Mouse (Mus musculus): ENCODE data around the gene Tcf7l1. TPM values are rescaled to one million over a fixed set of nuclear protein-coding genes. Genes with fewer than 3 reads are reported as not detected.

Gene Tcf7l1
- polyA plus RNA-seq, 1 experiment from 2014 or later: 5.3 TPM

DNA sequence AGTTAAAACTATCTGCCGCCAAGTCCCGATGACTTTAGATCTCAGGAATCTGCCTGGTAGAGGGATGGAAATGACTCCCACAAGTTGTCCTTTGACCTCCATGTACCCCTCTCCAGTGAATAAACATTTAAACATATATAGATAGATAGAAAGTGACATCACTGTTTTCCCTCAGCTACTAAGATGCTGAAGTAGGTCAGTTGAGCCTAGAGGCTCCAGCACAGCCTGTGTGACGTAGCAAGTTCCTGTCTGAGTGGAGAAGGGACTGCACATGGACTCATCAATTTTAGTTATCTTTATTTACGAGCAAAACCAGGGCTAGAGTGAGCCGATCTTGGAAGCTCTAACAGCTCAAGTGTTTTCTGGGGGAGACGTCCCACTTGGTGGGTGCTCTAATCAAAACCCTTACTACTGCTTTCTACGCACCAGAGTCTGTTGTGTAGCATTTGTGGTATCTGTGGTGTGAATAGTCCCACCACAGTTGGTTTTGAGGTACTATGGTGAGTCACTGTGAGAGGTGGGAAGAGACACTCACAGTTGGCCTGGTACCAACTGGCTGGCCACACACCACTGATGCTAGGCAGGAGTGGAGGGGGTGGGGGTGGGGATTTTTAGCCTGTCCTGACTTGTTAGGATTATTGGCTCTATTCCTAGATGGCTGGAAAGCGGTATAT, 129.2 kb downstream of the Tcf7l1 start:
- ATAC-seq (ENCODE audit: low read depth): peak; percentile 30; the same call in 1 of the 2 replicates
- no peak overlapping the region for H3K4me3 ChIP-seq (ENCODE audit: low read depth, low read length)
- H3K4me1 ChIP-seq (ENCODE audit: control insufficient read depth, low read depth, low read length): peaks cover 11% of the 10 kb centered on the region
- H3K9me3 ChIP-seq (replicated peaks; ENCODE audit: control insufficient read depth, low read length): no peaks in the 10 kb centered on the region
- H3K27me3 ChIP-seq (ENCODE audit: control insufficient read depth, insufficient read depth, low read depth, low read length): no peaks in the 10 kb centered on the region
- H3K4me2 ChIP-seq (ENCODE audit: low read depth, low read length): no peak overlapping the region
- no peak overlapping the region for H3K27ac ChIP-seq (ENCODE audit: low read length)
- no peaks in the 10 kb centered on the region for H3K36me3 ChIP-seq (ENCODE audit: control insufficient read depth, insufficient read depth)
- 38% methylated on average over 8 of the region's 8 CpGs for WGBS (ENCODE audit: insufficient replicate concordance)
- H3K9ac ChIP-seq (ENCODE audit: low read depth, low read length): no peak overlapping the region

DNA sequence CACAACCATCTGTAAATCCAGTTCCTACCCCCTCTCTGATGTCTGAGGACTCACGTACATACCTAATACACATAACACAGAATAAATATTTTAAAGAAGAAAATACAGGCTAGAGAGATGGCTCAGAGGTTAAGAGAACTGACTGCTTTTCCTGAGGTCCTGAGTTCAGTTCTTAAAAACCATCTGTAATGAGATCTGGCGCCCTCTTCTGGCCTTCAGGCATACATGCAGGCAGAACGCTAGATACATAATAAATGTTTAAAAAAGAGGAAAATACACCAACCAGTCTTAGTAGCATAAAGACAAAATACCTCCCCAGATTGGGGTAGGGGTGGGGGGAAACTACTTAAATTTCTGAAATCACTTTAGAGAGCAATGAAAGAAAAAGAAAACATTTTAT, 131.0 kb downstream of the Tcf7l1 start:
- Histone ChIP-seq H3K36me3 (ENCODE audit: control insufficient read depth, insufficient read depth) (no peaks in the 10 kb centered on the region), H3K9me3 (replicated peaks; ENCODE audit: control insufficient read depth, low read length) (no peaks in the 10 kb centered on the region), H3K27me3 (ENCODE audit: control insufficient read depth, insufficient read depth, low read depth, low read length) (no peaks in the 10 kb centered on the region), H3K9ac (ENCODE audit: low read depth, low read length) (no peak overlapping the region), H3K4me3 (ENCODE audit: low read depth, low read length) (no peak overlapping the region), H3K4me1 (ENCODE audit: control insufficient read depth, low read depth, low read length) (peaks cover 11% of the 10 kb centered on the region), H3K27ac (ENCODE audit: low read length) (no peak overlapping the region), H3K4me2 (ENCODE audit: low read depth, low read length) (no peak overlapping the region)
- ATAC-seq (ENCODE audit: low read depth): no peak
- 28% methylated on average over 3 of the region's 3 CpGs for whole genome bisulfite sequencing (ENCODE audit: insufficient replicate concordance)

DNA sequence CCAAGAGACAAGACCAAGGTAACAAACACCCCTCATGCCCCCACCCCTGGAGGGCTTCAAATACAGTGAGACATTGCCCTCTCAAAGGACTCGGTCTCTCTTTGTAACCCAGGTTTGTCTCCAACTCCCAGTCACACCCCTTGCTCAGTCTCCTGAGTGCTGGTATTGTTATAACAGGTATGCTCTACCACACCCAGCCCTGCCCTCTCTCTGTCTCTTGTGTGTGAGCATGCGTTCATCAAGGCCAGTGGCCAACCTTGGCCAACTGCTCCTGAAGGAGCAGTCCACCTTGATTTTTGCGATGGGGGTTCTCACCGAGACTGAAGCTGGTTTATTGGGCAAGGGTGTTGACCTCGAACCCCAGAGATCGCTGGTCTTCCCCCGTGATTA, 133.0 kb downstream of the Tcf7l1 start:
- no peak for ATAC-seq (ENCODE audit: low read depth)
- Histone ChIP-seq H3K4me3 (ENCODE audit: low read depth, low read length) (no peak overlapping the region), H3K27me3 (ENCODE audit: control insufficient read depth, insufficient read depth, low read depth, low read length) (no peaks in the 10 kb centered on the region), H3K27ac (ENCODE audit: low read length) (0 out of 2 replicates have a peak overlapping the region, but pooled peaks have one; percentile 6), H3K9me3 (replicated peaks; ENCODE audit: control insufficient read depth, low read length) (no peaks in the 10 kb centered on the region), H3K36me3 (ENCODE audit: control insufficient read depth, insufficient read depth) (no peaks in the 10 kb centered on the region), H3K9ac (ENCODE audit: low read depth, low read length) (no peak overlapping the region), H3K4me2 (ENCODE audit: low read depth, low read length) (no peak overlapping the region), H3K4me1 (ENCODE audit: control insufficient read depth, low read depth, low read length) (peaks cover 11% of the 10 kb centered on the region)
- WGBS (ENCODE audit: insufficient replicate concordance): 69% methylated on average over 7 of the region's 7 CpGs

DNA sequence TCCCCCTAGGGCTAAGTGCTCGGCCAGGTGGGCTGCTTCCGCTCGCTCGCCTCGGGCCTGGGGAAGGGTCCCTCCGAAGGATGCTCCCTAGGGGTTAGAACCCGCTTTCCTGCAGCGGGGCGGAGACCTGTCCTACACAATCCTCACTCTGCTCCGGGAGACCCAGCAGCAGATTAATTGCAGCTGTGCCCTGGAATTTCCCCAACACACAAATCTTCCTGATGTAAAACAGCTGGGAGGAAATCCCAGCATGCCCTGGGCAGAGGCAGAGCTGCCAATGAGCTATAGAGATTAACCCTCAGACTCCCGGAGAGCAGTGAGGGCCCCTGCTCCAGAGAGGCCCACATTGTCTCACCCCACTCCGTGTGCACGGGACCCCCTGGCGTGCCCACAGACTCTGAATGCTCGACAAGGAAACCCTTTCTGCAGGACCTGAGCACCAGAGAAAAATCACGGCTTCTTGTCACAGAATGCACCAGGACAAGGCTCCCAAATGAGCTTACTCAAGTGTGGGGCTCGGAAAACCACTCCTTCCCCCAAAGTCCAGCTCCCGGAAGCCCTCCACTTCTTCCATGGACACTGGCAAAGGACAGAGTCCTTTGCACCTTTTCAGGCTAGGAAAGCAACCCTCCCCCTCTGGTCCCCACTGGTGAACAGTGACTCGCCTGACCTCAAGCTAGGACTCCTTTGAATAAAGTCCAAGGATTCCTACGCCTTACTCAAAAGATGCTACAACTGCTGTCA, 133.6 kb downstream of the Tcf7l1 start:
- no peak overlapping the region for H3K4me3 ChIP-seq (ENCODE audit: low read depth, low read length)
- no peaks in the 10 kb centered on the region for H3K36me3 ChIP-seq (ENCODE audit: control insufficient read depth, insufficient read depth)
- 0 out of 2 replicates have a peak overlapping the region, but pooled peaks have one; percentile 6 for H3K27ac ChIP-seq (ENCODE audit: low read length)
- no peaks in the 10 kb centered on the region for H3K9me3 ChIP-seq (replicated peaks; ENCODE audit: control insufficient read depth, low read length)
- peak overlapping the region; percentile 17; the same call in 1 of the 2 replicates for H3K4me2 ChIP-seq (ENCODE audit: low read depth, low read length)
- H3K27me3 ChIP-seq (ENCODE audit: control insufficient read depth, insufficient read depth, low read depth, low read length): no peaks in the 10 kb centered on the region
- no peak overlapping the region for H3K9ac ChIP-seq (ENCODE audit: low read depth, low read length)
- peak; percentile 39 for ATAC-seq (ENCODE audit: low read depth)
- H3K4me1 ChIP-seq (ENCODE audit: control insufficient read depth, low read depth, low read length): peaks cover 6% of the 10 kb centered on the region
- 34% methylated on average over 20 of the region's 20 CpGs for WGBS (ENCODE audit: insufficient replicate concordance)

DNA sequence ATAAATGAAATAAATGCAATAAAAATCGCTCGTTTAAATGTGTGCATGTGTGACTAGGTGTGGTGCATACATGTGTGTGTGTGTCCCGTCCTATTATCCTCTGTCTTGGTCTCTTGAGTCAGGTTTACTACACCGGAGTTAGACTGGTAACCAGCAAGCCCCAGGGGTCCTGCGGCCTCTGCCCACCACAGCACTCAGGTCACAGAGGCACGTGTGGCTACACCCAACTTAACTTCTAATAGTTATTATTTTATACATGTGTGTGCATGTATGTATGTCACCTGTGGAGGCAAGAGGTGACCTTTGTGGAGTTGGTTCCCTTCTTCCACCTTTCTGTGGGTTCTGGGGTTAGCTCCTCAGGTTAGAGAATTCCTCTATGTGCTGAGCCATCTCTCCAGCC, 134.7 kb downstream of the Tcf7l1 start:
- Histone ChIP-seq H3K4me3 (ENCODE audit: low read depth, low read length) (no peak overlapping the region), H3K9ac (ENCODE audit: low read depth, low read length) (no peak overlapping the region), H3K4me1 (ENCODE audit: control insufficient read depth, low read depth, low read length) (no peaks in the 10 kb centered on the region), H3K9me3 (replicated peaks; ENCODE audit: control insufficient read depth, low read length) (no peaks in the 10 kb centered on the region), H3K27me3 (ENCODE audit: control insufficient read depth, insufficient read depth, low read depth, low read length) (no peaks in the 10 kb centered on the region), H3K27ac (ENCODE audit: low read length) (no peak overlapping the region), H3K36me3 (ENCODE audit: control insufficient read depth, insufficient read depth) (no peaks in the 10 kb centered on the region), H3K4me2 (ENCODE audit: low read depth, low read length) (no peak overlapping the region)
- no peak for ATAC-seq (ENCODE audit: low read depth)
- 66% methylated on average over 6 of the region's 6 CpGs for WGBS (ENCODE audit: insufficient replicate concordance)

DNA sequence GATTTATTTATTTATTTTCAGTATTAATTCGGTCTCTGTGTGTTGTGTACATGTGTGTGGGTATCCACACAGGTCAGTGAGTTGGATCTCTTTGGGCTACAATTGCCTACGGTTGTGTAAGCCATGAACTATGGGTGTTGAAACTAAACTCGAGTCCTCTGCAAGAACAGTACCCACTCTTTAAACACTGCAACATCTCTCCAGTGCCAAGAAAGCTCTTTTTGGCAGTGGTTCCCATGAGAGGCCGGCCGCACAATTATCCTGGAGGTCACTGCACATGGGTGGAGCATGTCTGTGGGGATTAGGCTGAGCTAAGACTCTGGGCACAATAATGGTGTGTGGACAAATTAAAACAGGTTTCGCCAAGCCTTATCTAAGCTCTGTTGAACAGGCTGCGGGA, 135.6 kb downstream of the Tcf7l1 start:
- H3K4me1 ChIP-seq (ENCODE audit: control insufficient read depth, low read depth, low read length): no peaks in the 10 kb centered on the region
- no peaks in the 10 kb centered on the region for H3K36me3 ChIP-seq (ENCODE audit: control insufficient read depth, insufficient read depth)
- H3K4me3 ChIP-seq (ENCODE audit: low read depth, low read length): no peak overlapping the region
- H3K9me3 ChIP-seq (replicated peaks; ENCODE audit: control insufficient read depth, low read length): no peaks in the 10 kb centered on the region
- WGBS (ENCODE audit: insufficient replicate concordance): 59% methylated on average over 7 of the region's 7 CpGs
- H3K9ac ChIP-seq (ENCODE audit: low read depth, low read length): no peak overlapping the region
- ATAC-seq (ENCODE audit: low read depth): no peak
- H3K27me3 ChIP-seq (ENCODE audit: control insufficient read depth, insufficient read depth, low read depth, low read length): no peaks in the 10 kb centered on the region
- no peak overlapping the region for H3K4me2 ChIP-seq (ENCODE audit: low read depth, low read length)
- no peak overlapping the region for H3K27ac ChIP-seq (ENCODE audit: low read length)

DNA sequence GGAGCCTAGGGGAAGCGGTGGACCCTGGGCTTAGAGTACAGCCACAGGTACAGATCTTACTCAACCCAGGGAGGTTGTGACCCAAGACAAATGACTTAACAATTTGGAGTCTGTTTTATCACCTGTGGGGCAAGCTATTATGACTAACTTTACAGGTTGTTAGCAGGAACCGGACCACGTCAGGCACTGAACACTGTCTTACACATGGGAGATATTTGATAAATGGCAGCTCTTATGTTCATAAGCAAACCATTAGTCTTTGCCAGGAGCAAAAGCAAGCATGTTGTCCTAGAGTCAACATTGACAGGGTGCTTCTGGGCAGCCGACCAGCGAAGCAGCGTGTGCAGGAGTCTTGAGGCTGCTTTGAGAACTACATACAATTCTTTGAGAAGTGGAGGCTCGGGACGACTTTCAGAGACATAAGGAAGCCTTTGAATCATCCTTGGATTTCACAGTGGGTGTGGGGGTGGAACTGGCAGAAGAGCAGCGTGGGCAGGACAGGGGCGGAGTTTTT, 138.7 kb downstream of the Tcf7l1 start:
- no peaks in the 10 kb centered on the region for H3K27me3 ChIP-seq (ENCODE audit: control insufficient read depth, insufficient read depth, low read depth, low read length)
- no peak for ATAC-seq (ENCODE audit: low read depth)
- no peak overlapping the region for H3K4me2 ChIP-seq (ENCODE audit: low read depth, low read length)
- H3K4me3 ChIP-seq (ENCODE audit: low read depth, low read length): no peak overlapping the region
- H3K9ac ChIP-seq (ENCODE audit: low read depth, low read length): no peak overlapping the region
- H3K4me1 ChIP-seq (ENCODE audit: control insufficient read depth, low read depth, low read length): no peaks in the 10 kb centered on the region
- no peaks in the 10 kb centered on the region for H3K36me3 ChIP-seq (ENCODE audit: control insufficient read depth, insufficient read depth)
- 66% methylated on average over 10 of the region's 10 CpGs for WGBS (ENCODE audit: insufficient replicate concordance)
- no peak overlapping the region for H3K27ac ChIP-seq (ENCODE audit: low read length)
- H3K9me3 ChIP-seq (replicated peaks; ENCODE audit: control insufficient read depth, low read length): no peaks in the 10 kb centered on the region

DNA sequence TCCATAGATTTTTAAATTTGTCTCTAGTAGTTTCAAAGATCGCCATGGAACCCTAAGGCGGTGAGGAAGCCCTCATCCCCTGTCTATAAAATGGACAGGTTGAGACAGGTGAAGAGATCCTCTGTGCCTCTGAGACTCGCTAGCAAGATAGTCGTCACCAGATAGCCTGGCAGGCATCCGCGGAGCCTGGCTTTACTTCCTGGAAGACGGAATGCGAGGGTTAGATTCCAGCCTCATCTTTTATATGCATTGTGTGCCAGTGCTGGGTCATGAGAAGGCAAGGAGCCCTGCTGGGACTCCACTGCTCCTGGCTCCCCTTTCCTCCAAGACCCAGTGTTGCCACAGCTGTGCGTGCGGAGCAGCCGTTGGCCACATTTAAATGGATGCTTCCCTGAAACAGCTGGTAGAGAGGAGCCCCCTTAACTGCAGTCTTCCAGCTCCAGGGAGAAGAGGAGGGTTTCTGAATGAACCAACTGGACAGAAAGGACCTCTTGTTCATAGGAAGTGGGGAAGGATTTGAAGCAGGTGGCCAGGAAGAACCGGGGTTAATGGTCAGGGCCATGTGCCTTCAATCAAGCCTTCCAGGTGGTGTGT, 141.0 kb downstream of the Tcf7l1 start:
- no peaks in the 10 kb centered on the region for H3K36me3 ChIP-seq (ENCODE audit: control insufficient read depth, insufficient read depth)
- 71% methylated on average over 12 of the region's 12 CpGs for WGBS (ENCODE audit: insufficient replicate concordance)
- no peak overlapping the region for H3K4me2 ChIP-seq (ENCODE audit: low read depth, low read length)
- no peak for ATAC-seq (ENCODE audit: low read depth)
- H3K4me1 ChIP-seq (ENCODE audit: control insufficient read depth, low read depth, low read length): no peaks in the 10 kb centered on the region
- no peak overlapping the region for H3K4me3 ChIP-seq (ENCODE audit: low read depth, low read length)
- H3K27me3 ChIP-seq (ENCODE audit: control insufficient read depth, insufficient read depth, low read depth, low read length): no peaks in the 10 kb centered on the region
- H3K9ac ChIP-seq (ENCODE audit: low read depth, low read length): no peak overlapping the region
- H3K9me3 ChIP-seq (replicated peaks; ENCODE audit: control insufficient read depth, low read length): no peaks in the 10 kb centered on the region
- H3K27ac ChIP-seq (ENCODE audit: low read length): no peak overlapping the region

DNA sequence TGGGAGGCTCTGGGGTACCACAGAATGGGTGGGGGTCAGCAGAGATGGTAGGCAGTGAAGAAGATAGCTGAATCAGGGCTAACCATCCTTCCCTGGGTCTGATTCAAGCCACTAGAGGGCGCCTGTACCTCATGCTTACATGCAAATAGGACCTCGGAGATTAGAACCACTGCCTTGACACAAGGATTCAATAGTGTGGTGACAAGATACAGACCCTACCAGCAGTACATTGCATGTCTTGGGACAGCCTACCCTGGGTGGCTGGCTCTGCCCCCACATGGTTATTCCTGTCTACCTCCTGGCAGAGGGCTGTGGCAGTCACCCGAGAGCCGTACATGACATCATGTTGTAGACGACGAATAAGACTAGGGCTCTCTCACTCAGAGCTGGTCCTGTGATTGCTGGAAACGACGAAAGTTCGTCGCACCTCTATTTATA, 141.7 kb downstream of the Tcf7l1 start:
- no peak for ATAC-seq (ENCODE audit: low read depth)
- no peaks in the 10 kb centered on the region for H3K36me3 ChIP-seq (ENCODE audit: control insufficient read depth, insufficient read depth)
- H3K4me3 ChIP-seq (ENCODE audit: low read depth, low read length): no peak overlapping the region
- no peaks in the 10 kb centered on the region for H3K27me3 ChIP-seq (ENCODE audit: control insufficient read depth, insufficient read depth, low read depth, low read length)
- H3K4me2 ChIP-seq (ENCODE audit: low read depth, low read length): no peak overlapping the region
- 56% methylated on average over 10 of the region's 10 CpGs for WGBS (ENCODE audit: insufficient replicate concordance)
- H3K9me3 ChIP-seq (replicated peaks; ENCODE audit: control insufficient read depth, low read length): no peaks in the 10 kb centered on the region
- H3K9ac ChIP-seq (ENCODE audit: low read depth, low read length): no peak overlapping the region
- H3K27ac ChIP-seq (ENCODE audit: low read length): no peak overlapping the region
- no peaks in the 10 kb centered on the region for H3K4me1 ChIP-seq (ENCODE audit: control insufficient read depth, low read depth, low read length)
